ENCODE assay signal across 9 mouse cellular contexts in the genomic region with DNA sequence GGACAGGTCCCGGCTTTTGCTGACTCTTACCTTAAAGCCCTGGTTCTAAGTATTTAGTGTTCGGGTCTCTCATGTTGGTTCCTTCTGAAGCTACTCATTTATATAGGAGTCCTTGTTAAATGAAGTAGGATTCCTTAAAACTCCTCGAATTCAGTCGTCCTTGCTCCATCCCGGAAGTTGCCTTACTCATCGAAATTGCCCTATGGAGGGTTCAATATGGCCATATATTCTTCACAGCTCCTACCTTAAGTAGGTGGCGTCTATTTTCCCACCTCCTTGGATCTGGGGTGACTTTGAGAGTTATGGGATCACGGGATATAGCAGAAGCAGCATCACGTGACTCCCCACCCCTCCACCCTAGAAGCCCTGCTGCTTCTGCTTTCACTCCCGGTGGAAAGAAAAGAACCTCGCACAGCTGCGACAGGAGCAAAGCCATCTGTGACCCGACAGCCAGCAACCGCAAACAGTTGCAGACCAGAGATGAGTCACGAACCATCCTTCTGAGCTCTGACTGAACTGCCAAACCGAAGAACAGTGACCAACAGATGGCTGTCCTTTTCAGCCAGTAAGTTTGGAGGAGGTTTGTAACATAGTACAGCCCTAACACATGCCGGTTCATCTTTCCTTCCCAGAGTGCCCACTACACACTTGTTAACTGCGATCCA. TPM values are rescaled to one million over a fixed set of nuclear protein-coding genes. Genes with fewer than 3 reads are reported as not detected.
A peak's percentile ranks its signal among the peaks of the same experiment; 100 is the strongest.
DNase-seq lines count a peak whose midpoint lies in the region; ATAC-seq lines count a peak whose summit lies in the region.
"Had no signal": no experiment of that assay in that cellular context is flagged by ENCODE, and none has a peak within 500 bp of the region (broad histone marks: within the 10 kb centered on the region; RNA-seq: fewer than 3 reads in every experiment).

No protein-coding gene starts in this region.

- no peaks in the 10 kb centered on the region for H3K27me3 ChIP-seq in embryonic facial prominence, embryonic 14.5 days (replicated peaks; ENCODE audit: control insufficient read depth, insufficient read depth, low read length)
- no peaks in the 10 kb centered on the region for H3K27me3 ChIP-seq in neural tube, embryonic 15.5 days (replicated peaks)

- WGBS in embryonic facial prominence, embryonic 14.5 days: 43% methylated on average over 18 of the region's 18 CpGs
- 59% methylated on average over 18 of the region's 18 CpGs for WGBS in neural tube, embryonic 15.5 days

- H3K4me3 ChIP-seq in embryonic facial prominence, embryonic 14.5 days (ENCODE audit: low read depth, low read length): no peak overlapping the region
- H3K4me3 ChIP-seq in neural tube, embryonic 15.5 days (replicated peaks): no peak overlapping the region

- peak overlapping the region; percentile 23; the same call in 1 of the 2 replicates for H3K27ac ChIP-seq in embryonic facial prominence, embryonic 14.5 days (replicated peaks; ENCODE audit: low read depth, low read length)
- no peak overlapping the region for H3K27ac ChIP-seq in neural tube, embryonic 15.5 days (replicated peaks)

- ATAC-seq in embryonic facial prominence, embryonic 14.5 days (ENCODE audit: low read depth): peak; percentile 81
- ATAC-seq in neural tube, embryonic 15.5 days (ENCODE audit: low FRiP score): no peak

- intact Hi-C loops in heart, postnatal 25 days (cut with DNase I): no loop called here

- H3K4me2 ChIP-seq in embryonic facial prominence, embryonic 14.5 days (ENCODE audit: low read depth, low read length): peak overlapping the region; percentile 31
- peak overlapping the region; percentile 27; the same call in 1 of the 2 replicates for H3K4me2 ChIP-seq in neural tube, embryonic 15.5 days

- no peaks in the 10 kb centered on the region for H3K9me3 ChIP-seq in embryonic facial prominence, embryonic 14.5 days (ENCODE audit: control insufficient read depth, low read length)
- H3K9me3 ChIP-seq in neural tube, embryonic 15.5 days (replicated peaks): no peaks in the 10 kb centered on the region

- H3K4me1 ChIP-seq in embryonic facial prominence, embryonic 14.5 days (ENCODE audit: control insufficient read depth, insufficient read depth, low read length): no peaks in the 10 kb centered on the region
- H3K4me1 ChIP-seq in neural tube, embryonic 15.5 days: peaks cover 6% of the 10 kb centered on the region

- peak; percentile 22 to 31 for DNase-seq in spleen, adult 18-20 months
- no peak for DNase-seq in spleen, adult 12 weeks (ENCODE audit: low spot score)
- DNase-seq in embryonic facial prominence, embryonic 14.5 days (ENCODE audit: low spot score): peak; percentile 80
- DNase-seq in heart, postnatal 25 days (ENCODE audit: low spot score): peak; percentile 62
- peak; percentile 16 to 47 for DNase-seq in layer of hippocampus, adult 18-20 months (ENCODE audit: low spot score in 2 of 2)
- DNase-seq in lung, adult 18-20 months: peak; percentile 79 to 80
- DNase-seq in T-cell, adult 2 months (ENCODE audit: low spot score): no peak

- no peaks in the 10 kb centered on the region for H3K36me3 ChIP-seq in embryonic facial prominence, embryonic 14.5 days (ENCODE audit: control insufficient read depth, insufficient read depth, low read length)
- H3K36me3 ChIP-seq in neural tube, embryonic 15.5 days: no peaks in the 10 kb centered on the region

- H3K9ac ChIP-seq in embryonic facial prominence, embryonic 14.5 days (ENCODE audit: low read depth, low read length): no peak overlapping the region
- no peak overlapping the region for H3K9ac ChIP-seq in neural tube, embryonic 15.5 days (replicated peaks)

RNA-seq across cellular contexts. Expression of a gene that starts 40.7 kb away (rescaled TPM):
- not detected in 2 replicates for polyA plus RNA-seq in embryonic facial prominence, embryonic 14.5 days (2014; fragmentation: Nextera tagmentation; extraction: Ambion mirVana)
- not detected for total RNA-seq in heart, postnatal 25 days (2021)
- total RNA-seq in layer of hippocampus, adult 18-20 months (2021): not detected
- polyA plus RNA-seq in neural tube, embryonic 15.5 days (2015; fragmentation: Nextera tagmentation; extraction: Ambion mirVana): not detected in 2 replicates
- polyA plus RNA-seq: cerebellum, adult 2 months had no signal

RNA-seq across cellular contexts. Expression of a gene that starts 46.7 kb away (rescaled TPM):
- polyA plus RNA-seq in embryonic facial prominence, embryonic 14.5 days (2014; fragmentation: Nextera tagmentation; extraction: Ambion mirVana): not detected in 2 replicates
- not detected for total RNA-seq in heart, postnatal 25 days (2021)
- not detected for total RNA-seq in layer of hippocampus, adult 18-20 months (2021)
- not detected in 2 replicates for polyA plus RNA-seq in neural tube, embryonic 15.5 days (2015; fragmentation: Nextera tagmentation; extraction: Ambion mirVana)
- polyA plus RNA-seq: cerebellum, adult 2 months had no signal

RNA-seq across cellular contexts. Expression of a gene that starts 52.4 kb away (rescaled TPM):
- 0.25 TPM in 1 of 2 replicates, not detected in the other for polyA plus RNA-seq in embryonic facial prominence, embryonic 14.5 days (2014; fragmentation: Nextera tagmentation; extraction: Ambion mirVana)
- not detected for total RNA-seq in heart, postnatal 25 days (2021)
- total RNA-seq in layer of hippocampus, adult 18-20 months (2021): not detected
- not detected in 2 replicates for polyA plus RNA-seq in neural tube, embryonic 15.5 days (2015; fragmentation: Nextera tagmentation; extraction: Ambion mirVana)
- polyA plus RNA-seq: cerebellum, adult 2 months had no signal

RNA-seq across cellular contexts. Expression of a gene that starts 58.5 kb away (rescaled TPM):
- polyA plus RNA-seq in embryonic facial prominence, embryonic 14.5 days (2014; fragmentation: Nextera tagmentation; extraction: Ambion mirVana): 0.12 TPM in 1 of 2 replicates, not detected in the other
- total RNA-seq in heart, postnatal 25 days (2021): not detected
- not detected for total RNA-seq in layer of hippocampus, adult 18-20 months (2021)
- not detected in 2 replicates for polyA plus RNA-seq in neural tube, embryonic 15.5 days (2015; fragmentation: Nextera tagmentation; extraction: Ambion mirVana)
- polyA plus RNA-seq: cerebellum, adult 2 months had no signal

Comparison
In these comparisons a context has a peak if more than half of its experiments do, and no peak if none do; other contexts are left out.
1. DNase-seq: peak in spleen, adult 18-20 months (2 of 2), embryonic facial prominence, embryonic 14.5 days (single experiment), heart, postnatal 25 days (single experiment), layer of hippocampus, adult 18-20 months (2 of 2) and lung, adult 18-20 months (2 of 2); none in spleen, adult 12 weeks (single experiment) and T-cell, adult 2 months (single experiment).